Mouse (Mus musculus) hindbrain, embryonic 11.5 days (tissue): ENCODE results near the gene Prap1. TPM values are rescaled to one million over a fixed set of nuclear protein-coding genes. Genes with fewer than 3 reads are reported as not detected.

Source experiments
- ATAC-seq: fragments of 200-750 bp; cut with Nextera tagmentation; 2 replicates; pipeline ENCODE4 v1.8.0; 2017; ENCODE audit warnings: mild to moderate bottlenecking, moderate TSS enrichment, moderate library complexity; ENCODE audit not compliant: low FRiP score
- DNase-seq: peaks from one replicate; pipeline ENCODE4 v3.0.0-alpha.2; 2015; ENCODE audit warnings: low spot score
- H3K27ac ChIP-seq: fragments of 300-500 bp; sonication (generic); 2 replicates; pipeline ENCODE4 v1.5.1; 2014; ENCODE audit warnings: mild to moderate bottlenecking, low read depth, low read length
- H3K27me3 ChIP-seq: fragments of 300-500 bp; sonication (generic); 2 replicates; pipeline ENCODE4 v1.6.1; 2014; ENCODE audit warnings: mild to moderate bottlenecking, low read length, moderate library complexity, mixed read lengths; ENCODE audit not compliant: control insufficient read depth, insufficient read depth
- H3K36me3 ChIP-seq: fragments of 300-500 bp; sonication (generic); 2 replicates; pipeline ENCODE4 v1.6.1; 2014; ENCODE audit warnings: mild to moderate bottlenecking, low read length, moderate library complexity, mixed read lengths; ENCODE audit not compliant: control insufficient read depth, insufficient read depth
- H3K4me1 ChIP-seq: fragments of 300-500 bp; sonication (generic); replicated peaks from 2 replicates; pipeline ENCODE4 v1.6.1; 2014; ENCODE audit warnings: low read length, mixed read lengths; ENCODE audit not compliant: control insufficient read depth, insufficient read depth
- H3K4me2 ChIP-seq: fragments of 300-500 bp; sonication (generic); replicated peaks from 2 replicates; pipeline ENCODE4 v1.6.1; 2014; ENCODE audit warnings: mild to moderate bottlenecking, low read depth, low read length
- H3K4me3 ChIP-seq: fragments of 300-500 bp; sonication (generic); 2 replicates; pipeline ENCODE4 v1.5.1; 2014; ENCODE audit warnings: low read depth, low read length
- H3K9ac ChIP-seq: fragments of 300-500 bp; sonication (generic); 2 replicates; pipeline ENCODE4 v1.6.1; 2014; ENCODE audit warnings: low read depth, low read length
- H3K9me3 ChIP-seq: fragments of 300-500 bp; sonication (generic); 2 replicates; pipeline ENCODE4 v1.6.1; 2016; ENCODE audit warnings: low read length; ENCODE audit not compliant: control insufficient read depth
- WGBS: fragments of 180-500 bp; shearing (Covaris S2); extraction: QIAGEN DNeasy Blood & Tissue Kit; methylation state at CpG from one replicate; pipeline ENCODE4 v1.1.7; 2014; 5-methylcytosine and 5-hydroxymethylcytosine counted together
- polyA plus RNA-seq: library from polyadenylated mRNA; unstranded; fragments of >200 nt; fragmentation: Nextera tagmentation; extraction: Ambion mirVana; gene quantifications from 2 replicates; pipeline ENCODE4 v1.2.1, GENCODE M21; 2014

Gene Prap1
- 0.27 TPM in 1 of 2 replicates, not detected in the other for polyA plus RNA-seq

DNA sequence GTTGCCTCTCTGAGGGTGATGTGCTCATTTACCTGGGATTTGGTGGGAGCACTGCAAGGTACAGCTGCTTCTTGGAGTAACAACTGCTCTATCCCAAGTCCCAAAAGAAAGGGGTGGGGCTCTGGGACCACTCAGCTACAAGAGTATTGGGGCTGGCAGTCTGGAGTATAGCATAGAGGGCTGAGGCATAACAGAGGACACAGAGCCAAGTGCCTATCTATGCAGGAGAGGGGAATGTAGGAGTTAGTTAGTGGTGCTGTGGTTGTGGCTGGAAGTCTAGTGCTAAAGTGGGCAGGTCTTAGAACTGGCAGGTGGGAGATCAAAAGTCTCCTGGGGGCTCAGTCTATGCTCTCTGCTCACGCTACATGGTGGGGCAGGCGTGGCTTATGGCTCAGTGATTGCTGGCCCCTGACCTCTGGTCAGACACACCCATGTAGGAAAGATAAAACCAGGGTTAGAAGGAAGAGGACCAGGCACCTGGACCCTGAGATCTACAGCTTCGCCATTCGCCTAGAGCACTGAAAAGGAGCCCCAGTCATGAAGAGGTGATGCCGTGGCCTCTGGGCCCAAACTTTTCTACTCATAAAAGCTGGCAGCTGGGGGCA, at the start of gene Prap1:
Prap1 (plus strand) TSS at position 472 of the 605 bp plus-strand sequence.
- H3K4me3 ChIP-seq, result no peak within 1 kb of the TSS
- no peak within 1 kb of the TSS for H3K9ac ChIP-seq
- no peak within 1 kb of the TSS for H3K27ac ChIP-seq
- no peaks in the 10 kb centered on the region for H3K4me1 ChIP-seq
- no peak within 1 kb of the TSS for H3K4me2 ChIP-seq
- no peak for ATAC-seq
- no peak for DNase-seq
- 69% methylated on average over 5 of the region's 5 CpGs for WGBS
- no peaks in the 10 kb centered on the region for H3K27me3 ChIP-seq
- H3K9me3 ChIP-seq, result no peaks in the 10 kb centered on the region
- no peaks in the 10 kb centered on the region for H3K36me3 ChIP-seq

DNA sequence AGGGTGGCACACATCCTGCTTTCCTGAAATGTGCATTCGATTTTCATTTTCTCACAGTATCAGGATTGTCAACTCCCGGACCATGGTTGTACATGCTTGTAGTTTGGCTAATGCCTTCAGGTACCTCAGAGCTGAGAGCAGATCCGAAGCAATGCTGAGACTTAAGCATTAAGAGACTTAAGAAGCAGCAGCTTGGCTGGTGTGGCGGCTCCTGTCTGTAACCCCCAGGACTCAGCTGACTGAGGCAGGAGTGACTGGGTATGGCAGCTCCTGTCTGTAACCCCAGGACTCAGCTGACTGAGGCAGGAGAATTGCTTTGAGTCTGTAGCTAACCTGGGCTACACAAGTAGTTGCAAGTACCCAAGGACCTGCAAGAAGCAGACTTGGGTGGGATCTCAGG, 47.6 kb upstream of the Prap1 start:
- no peak overlapping the region for H3K27ac ChIP-seq
- DNase-seq (no peak), ATAC-seq (no peak)
- 82% methylated on average over 4 of the region's 4 CpGs for WGBS
- H3K36me3 ChIP-seq, result no peaks in the 10 kb centered on the region
- no peak overlapping the region for H3K4me3 ChIP-seq
- peaks cover 40% of the 10 kb centered on the region for H3K27me3 ChIP-seq
- H3K9ac ChIP-seq, result no peak overlapping the region
- 0 out of 2 replicates have a peak overlapping the region, but pooled peaks have one; percentile 4 for H3K4me2 ChIP-seq
- H3K4me1 ChIP-seq, result no peaks in the 10 kb centered on the region
- H3K9me3 ChIP-seq, result no peaks in the 10 kb centered on the region

DNA sequence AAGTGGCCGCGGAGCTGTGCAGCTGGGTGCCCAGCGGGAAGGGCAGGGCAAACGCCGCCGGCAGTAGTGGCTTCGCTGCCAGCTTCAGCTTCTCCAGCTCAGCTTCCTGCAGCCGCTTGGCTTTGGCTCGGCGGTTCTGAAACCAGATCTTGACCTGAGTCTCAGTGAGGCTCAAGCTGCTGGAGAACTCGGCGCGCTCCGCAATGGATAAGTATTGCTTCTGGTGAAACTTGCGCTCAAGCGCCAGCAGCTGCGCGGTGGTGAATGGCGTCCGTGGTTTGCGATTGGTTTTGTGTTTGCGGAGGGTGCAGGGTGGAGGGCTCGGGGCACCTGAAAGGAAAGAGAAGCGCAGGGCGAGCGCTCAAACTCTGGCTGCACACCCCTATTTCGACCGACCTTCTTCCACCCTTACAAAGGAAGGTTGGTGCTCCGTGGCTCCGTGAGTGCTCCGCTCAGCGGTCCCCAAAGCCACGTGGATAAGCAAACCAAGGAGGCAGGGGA, 45.3 kb upstream of the Prap1 start:
- H3K36me3 ChIP-seq, result no peaks in the 10 kb centered on the region
- peak; percentile 71 for DNase-seq
- H3K27me3 ChIP-seq, result peaks cover 49% of the 10 kb centered on the region
- 0 out of 2 replicates have a peak, but pooled peaks have one; percentile 20 for ATAC-seq
- H3K9ac ChIP-seq, result peak overlapping the region; percentile 74
- H3K4me1 ChIP-seq, result no peaks in the 10 kb centered on the region
- H3K4me2 ChIP-seq, result peak overlapping the region; percentile 74
- peak overlapping the region; percentile 50 for H3K4me3 ChIP-seq
- H3K27ac ChIP-seq, result peak overlapping the region; percentile 60
- H3K9me3 ChIP-seq, result no peaks in the 10 kb centered on the region
- WGBS, result 1% methylated on average over 33 of the region's 33 CpGs

DNA sequence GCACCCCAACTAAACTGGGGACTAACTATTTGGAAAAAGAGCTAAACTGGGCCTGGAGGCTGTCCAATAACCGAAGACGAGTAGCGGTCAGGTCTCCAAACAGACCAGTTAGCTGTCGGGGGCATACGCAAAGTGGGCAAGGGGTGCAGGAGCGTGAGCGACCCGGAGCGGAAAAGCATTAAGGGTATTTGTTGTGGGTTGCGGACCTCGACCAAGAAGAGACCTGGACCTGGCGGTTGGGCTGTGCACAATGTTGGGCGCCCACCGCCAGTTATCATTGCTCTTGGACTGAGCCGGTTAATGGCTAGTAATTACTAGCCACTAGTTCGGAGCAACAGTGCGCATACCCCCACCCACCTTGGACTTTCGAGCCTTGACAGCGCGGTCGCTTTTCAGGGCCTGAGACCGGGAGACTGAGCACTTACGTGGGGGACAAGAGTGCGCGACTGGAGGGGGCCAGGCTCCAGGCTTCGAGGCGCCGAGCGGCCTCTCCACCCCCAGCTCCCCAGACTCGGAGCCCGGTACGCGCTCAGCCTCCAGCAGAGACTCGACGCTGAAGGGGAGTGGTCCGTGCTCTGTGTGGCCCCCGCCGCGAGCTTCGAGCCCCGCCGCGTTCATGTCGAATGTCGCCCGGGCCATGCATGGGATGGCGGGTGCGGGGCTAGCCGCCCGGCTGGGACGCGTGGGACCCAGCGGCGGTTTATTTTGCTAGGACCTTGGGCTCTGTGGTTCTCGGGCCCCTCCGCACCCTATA, 44.7 kb upstream of the Prap1 start, which contains the start of gene Msx3:
Msx3 (minus strand) TSS at position 729 of the 754 bp plus-strand sequence.
- Histone ChIP-seq H3K4me1 (no peaks in the 10 kb centered on the region), H3K9me3 (no peaks in the 10 kb centered on the region), H3K9ac (peak within 1 kb of the TSS; percentile 74), H3K4me2 (peak within 1 kb of the TSS; percentile 74), H3K27me3 (peaks cover 49% of the 10 kb centered on the region), H3K27ac (peak within 1 kb of the TSS; percentile 60), H3K36me3 (no peaks in the 10 kb centered on the region), H3K4me3 (peak within 1 kb of the TSS; percentile 50)
- ATAC-seq (peak; percentile 28), DNase-seq (no peak)
- 1% methylated on average over 55 of the region's 56 CpGs for WGBS

DNA sequence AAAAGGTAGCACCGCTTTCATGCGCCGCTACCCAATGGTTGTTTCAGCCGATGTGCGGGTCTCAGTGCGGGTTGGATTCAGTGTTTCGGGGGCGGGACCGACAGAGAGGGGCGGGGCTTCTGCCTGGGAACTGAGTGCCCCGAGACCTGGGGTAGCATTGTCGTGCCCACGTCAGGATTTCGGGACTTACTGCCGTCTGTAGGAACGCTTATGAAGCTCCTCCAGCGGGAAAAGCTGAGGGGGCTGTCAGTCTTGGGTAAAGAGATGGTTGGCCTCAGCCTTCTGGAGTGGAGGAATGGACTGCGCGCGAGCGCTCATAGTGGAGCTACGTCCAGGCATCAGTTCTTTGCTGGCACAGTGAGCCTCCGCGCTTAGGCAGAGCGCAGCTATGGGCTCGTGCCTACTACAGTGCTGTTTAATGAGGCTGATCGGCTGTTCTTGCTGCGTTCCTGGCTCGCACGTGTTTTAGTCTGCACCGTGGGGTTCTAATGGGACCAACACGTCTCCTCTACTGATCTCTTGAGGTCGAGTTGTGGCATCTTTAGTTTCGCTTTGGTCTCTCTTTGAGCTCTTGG, 44.0 kb upstream of the Prap1 start:
- peak overlapping the region; percentile 74 for H3K9ac ChIP-seq

DNA sequence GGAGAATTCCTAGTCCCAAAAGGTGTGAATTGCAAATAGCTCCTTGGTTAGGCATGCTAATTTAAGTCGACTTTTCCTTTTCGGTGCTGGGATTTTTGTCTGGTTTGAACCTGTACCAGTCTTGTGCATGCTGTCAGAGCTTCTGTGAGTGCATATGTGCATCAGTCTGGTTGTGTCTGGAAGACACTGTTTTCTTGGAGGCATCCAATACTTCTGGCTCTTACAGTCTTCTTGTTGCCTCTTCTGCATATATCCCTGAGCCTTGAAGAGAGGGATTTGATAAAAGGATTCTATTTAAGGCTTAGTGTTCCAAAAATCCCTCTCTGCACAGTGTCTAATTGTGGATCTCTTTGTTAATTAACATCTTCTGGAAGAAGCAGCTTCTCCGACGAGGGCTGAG, 39.1 kb upstream of the Prap1 start:
- Histone ChIP-seq H3K36me3 (no peaks in the 10 kb centered on the region), H3K27me3 (peaks cover 18% of the 10 kb centered on the region; the same call in 1 of the 2 replicates), H3K9me3 (no peaks in the 10 kb centered on the region), H3K4me3 (no peak overlapping the region), H3K4me2 (no peak overlapping the region), H3K27ac (no peak overlapping the region), H3K4me1 (peaks cover 7% of the 10 kb centered on the region), H3K9ac (no peak overlapping the region)
- no peak for ATAC-seq
- no peak for DNase-seq
- WGBS, result 86% methylated on average over 4 of the region's 4 CpGs

More for the DNA sequence above, 44.0 kb upstream of the Prap1 start:
- Histone ChIP-seq H3K4me3 (peak overlapping the region; percentile 50), H3K36me3 (no peaks in the 10 kb centered on the region), H3K4me1 (no peaks in the 10 kb centered on the region), H3K4me2 (peak overlapping the region; percentile 74), H3K27ac (peak overlapping the region; percentile 60), H3K9me3 (no peaks in the 10 kb centered on the region), H3K27me3 (peaks cover 49% of the 10 kb centered on the region)
- peak; percentile 86 for ATAC-seq
- DNase-seq, result peak; percentile 81
- WGBS, result under 1% methylated on average over 34 of the region's 34 CpGs

DNA sequence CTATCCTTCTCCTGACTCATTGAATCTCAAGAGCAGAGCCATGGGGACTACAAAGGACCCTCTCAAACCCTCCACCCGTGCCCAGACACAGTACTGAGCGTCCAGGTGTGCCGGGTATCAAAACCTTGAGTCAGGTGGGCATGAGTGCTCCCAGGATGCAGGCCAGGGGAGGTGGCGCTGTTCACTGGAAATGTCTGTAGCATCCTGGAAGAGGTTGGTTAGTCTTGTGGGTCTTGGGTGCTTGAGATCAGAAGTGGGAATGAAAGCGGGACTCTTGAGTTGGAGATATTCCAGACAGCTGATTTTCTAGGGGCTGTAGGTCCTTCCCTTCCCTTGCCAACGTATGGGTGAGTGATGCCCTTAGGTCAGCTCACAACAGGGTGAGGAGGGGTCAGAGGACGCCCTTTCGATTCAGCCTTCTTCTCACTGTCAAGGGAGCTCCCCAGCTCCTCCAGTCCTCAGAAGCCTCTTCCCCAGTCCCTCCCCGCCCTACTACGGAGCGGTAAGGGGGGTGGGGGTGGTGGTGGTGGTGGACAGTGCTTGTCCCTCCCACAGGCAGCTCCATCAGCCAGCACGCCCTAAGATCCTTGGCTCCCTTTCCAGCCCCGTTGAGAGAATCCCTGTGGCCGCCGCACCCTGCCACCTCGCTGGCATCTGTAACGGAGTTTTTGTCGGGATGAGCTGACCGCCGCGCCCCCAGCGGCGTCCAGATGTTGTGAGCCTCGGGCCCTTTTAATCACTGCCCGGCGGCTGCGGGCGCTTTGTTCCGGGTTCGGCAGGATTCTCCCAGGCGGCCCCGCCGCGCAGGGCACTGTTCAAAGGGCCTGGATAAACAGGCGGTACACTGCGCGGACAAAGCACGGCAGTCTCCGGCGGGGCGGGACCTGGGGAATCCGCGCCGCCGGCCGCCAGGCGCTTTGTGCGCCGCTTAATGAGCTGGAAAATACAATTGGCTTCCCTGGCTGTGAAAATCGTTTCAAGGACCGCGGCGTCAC, 35.5 kb upstream of the Prap1 start:
- Histone ChIP-seq H3K9ac (peak overlapping the region; percentile 52), H3K9me3 (no peaks in the 10 kb centered on the region), H3K4me1 (peaks cover 25% of the 10 kb centered on the region), H3K4me2 (peak overlapping the region; percentile 66), H3K27ac (peak overlapping the region; percentile 97), H3K36me3 (no peaks in the 10 kb centered on the region), H3K4me3 (peak overlapping the region; percentile 36), H3K27me3 (peaks cover 18% of the 10 kb centered on the region)
- WGBS, result 2% methylated on average over 53 of the region's 53 CpGs
- ATAC-seq, result peak; percentile 84
- peak; percentile 93 for DNase-seq

DNA sequence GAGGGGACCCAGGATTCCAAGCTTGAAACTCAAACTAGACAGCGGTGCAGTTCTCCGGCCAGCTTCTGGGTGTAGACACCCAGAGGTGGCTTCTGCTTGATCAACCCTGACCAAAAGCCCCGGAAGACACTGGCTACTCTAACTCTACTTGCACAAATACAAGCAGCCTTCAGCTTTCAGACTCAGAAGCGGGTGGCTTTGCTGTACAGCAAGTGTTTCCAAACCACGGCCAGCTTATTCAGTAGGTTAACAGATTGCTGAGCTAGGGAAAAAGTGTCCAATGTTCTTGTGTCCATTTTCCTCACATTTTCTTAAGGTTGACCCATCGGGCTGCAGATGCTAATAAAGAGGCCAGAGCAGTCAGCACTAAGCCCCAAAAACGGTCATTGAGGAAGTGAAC, 34.7 kb upstream of the Prap1 start:
- 6% methylated on average over 7 of the region's 7 CpGs for WGBS
- H3K27ac ChIP-seq, result peak overlapping the region; percentile 97
- H3K4me3 ChIP-seq, result peak overlapping the region; percentile 36
- no peaks in the 10 kb centered on the region for H3K9me3 ChIP-seq
- no peaks in the 10 kb centered on the region for H3K36me3 ChIP-seq
- peaks cover 18% of the 10 kb centered on the region for H3K27me3 ChIP-seq
- DNase-seq (no peak), ATAC-seq (no peak)
- H3K4me2 ChIP-seq, result peak overlapping the region; percentile 66
- H3K9ac ChIP-seq, result peak overlapping the region; percentile 52
- peaks cover 25% of the 10 kb centered on the region for H3K4me1 ChIP-seq
